35 mouse cellular contexts compared by ENCODE assay signal in genomic region chr15:78385564-78385963, GRCm38 (mm10). TPM values are rescaled to one million over a fixed set of nuclear protein-coding genes. Genes with fewer than 3 reads are reported as not detected.
DNase-seq lines count a peak whose midpoint lies in the region; ATAC-seq and TF ChIP-seq lines count a peak whose summit lies in the region.
"Had no signal": no experiment of that assay in that cellular context is flagged by ENCODE, and none has a peak within 500 bp of the region (broad histone marks: within the 10 kb centered on the region; RNA-seq: fewer than 3 reads in every experiment).

No protein-coding gene starts in this region.

- WGBS in hindbrain, postnatal 0 days, result 100% methylated on average over 1 of the region's 1 CpGs
- 84% methylated on average over 1 of the region's 1 CpGs for WGBS in hindbrain, embryonic 10.5 days
- WGBS in midbrain, postnatal 0 days, result 94% methylated on average over 1 of the region's 1 CpGs
- 94% methylated on average over 1 of the region's 1 CpGs for WGBS in midbrain, embryonic 14.5 days
- 90% methylated on average over 1 of the region's 1 CpGs for WGBS in liver, embryonic 11.5 days

- 0 out of 2 replicates have a peak, but pooled peaks cover 4% of the 10 kb centered on the region for H3K4me1 ChIP-seq in hindbrain, postnatal 0 days (ENCODE audit: insufficient read depth, low read length)
- 0 out of 2 replicates have a peak, but pooled peaks cover 9% of the 10 kb centered on the region for H3K4me1 ChIP-seq in hindbrain, embryonic 10.5 days (replicated peaks)
- H3K4me1 ChIP-seq in midbrain, postnatal 0 days (ENCODE audit: insufficient read depth, low read length), result no peaks in the 10 kb centered on the region
- H3K4me1 ChIP-seq in midbrain, embryonic 14.5 days (ENCODE audit: control insufficient read depth, insufficient read depth, low read length), result no peaks in the 10 kb centered on the region
- no peaks in the 10 kb centered on the region for H3K4me1 ChIP-seq in liver, embryonic 11.5 days (replicated peaks; ENCODE audit: control insufficient read depth, insufficient read depth, low read length)
- H3K4me1 ChIP-seq: heart, embryonic 10.5 days had no signal

- H3K36me3 ChIP-seq in hindbrain, postnatal 0 days (ENCODE audit: insufficient read depth, low read length), result no peaks in the 10 kb centered on the region
- H3K36me3 ChIP-seq in hindbrain, embryonic 10.5 days, result no peaks in the 10 kb centered on the region
- H3K36me3 ChIP-seq in midbrain, postnatal 0 days (ENCODE audit: insufficient read depth, low read length), result no peaks in the 10 kb centered on the region
- H3K36me3 ChIP-seq in midbrain, embryonic 14.5 days (ENCODE audit: control insufficient read depth, insufficient read depth, low read length), result no peaks in the 10 kb centered on the region
- no peaks in the 10 kb centered on the region for H3K36me3 ChIP-seq in liver, embryonic 11.5 days (ENCODE audit: control insufficient read depth, insufficient read depth, low read length)
- H3K36me3 ChIP-seq: forebrain, embryonic 10.5 days; heart, embryonic 10.5 days; heart, embryonic 13.5 days had no signal

- TF ChIP-seq CTCF in hindbrain, postnatal 0 days (IDR thresholded peaks at IDR 0.05; ENCODE audit: low read depth), result no peak
- TF ChIP-seq CTCF in midbrain, postnatal 0 days (IDR thresholded peaks at IDR 0.05), result no peak

- no peak overlapping the region for H3K9ac ChIP-seq in hindbrain, postnatal 0 days (replicated peaks; ENCODE audit: low read length)
- H3K9ac ChIP-seq in midbrain, postnatal 0 days (replicated peaks; ENCODE audit: low read length, poor library complexity, severe bottlenecking), result no peak overlapping the region
- H3K9ac ChIP-seq in midbrain, embryonic 14.5 days (replicated peaks; ENCODE audit: low read length), result no peak overlapping the region
- no peak overlapping the region for H3K9ac ChIP-seq in liver, embryonic 11.5 days (ENCODE audit: low read depth, low read length)
- H3K9ac ChIP-seq: forebrain, embryonic 13.5 days; heart, embryonic 13.5 days; hindbrain, embryonic 14.5 days had no signal

- no peak overlapping the region for H3K4me2 ChIP-seq in hindbrain, postnatal 0 days (ENCODE audit: low read depth, low read length)
- H3K4me2 ChIP-seq in midbrain, postnatal 0 days (ENCODE audit: low read depth, low read length, poor library complexity, severe bottlenecking), result no peak overlapping the region
- H3K4me2 ChIP-seq in midbrain, embryonic 14.5 days (ENCODE audit: low read length), result no peak overlapping the region
- no peak overlapping the region for H3K4me2 ChIP-seq in liver, embryonic 11.5 days
- H3K4me2 ChIP-seq: forebrain, embryonic 13.5 days; heart, embryonic 13.5 days; hindbrain, embryonic 14.5 days had no signal

- peak overlapping the region; percentile 82; the same call in 1 of the 2 replicates for H3K27ac ChIP-seq in hindbrain, postnatal 0 days
- H3K27ac ChIP-seq in hindbrain, embryonic 10.5 days, result no peak overlapping the region
- 0 out of 2 replicates have a peak overlapping the region, but pooled peaks have one; percentile 51 for H3K27ac ChIP-seq in midbrain, postnatal 0 days (ENCODE audit: low read depth, low read length)
- no peak overlapping the region for H3K27ac ChIP-seq in midbrain, embryonic 14.5 days (replicated peaks; ENCODE audit: low read depth, low read length)
- H3K27ac ChIP-seq in liver, embryonic 11.5 days (ENCODE audit: low read depth, low read length), result no peak overlapping the region
- H3K27ac ChIP-seq: forebrain, embryonic 10.5 days; forebrain, embryonic 13.5 days; heart, adult 2 months; heart, embryonic 10.5 days; heart, embryonic 13.5 days had no signal

- H3K9me3 ChIP-seq in hindbrain, postnatal 0 days (ENCODE audit: low read length), result no peaks in the 10 kb centered on the region
- no peaks in the 10 kb centered on the region for H3K9me3 ChIP-seq in hindbrain, embryonic 10.5 days
- H3K9me3 ChIP-seq in midbrain, postnatal 0 days (ENCODE audit: low read length), result no peaks in the 10 kb centered on the region
- H3K9me3 ChIP-seq in midbrain, embryonic 14.5 days (ENCODE audit: control insufficient read depth, low read length), result no peaks in the 10 kb centered on the region
- H3K9me3 ChIP-seq in liver, embryonic 11.5 days (ENCODE audit: control insufficient read depth, low read length), result no peaks in the 10 kb centered on the region
- H3K9me3 ChIP-seq: forebrain, embryonic 10.5 days; forebrain, embryonic 13.5 days; heart, embryonic 10.5 days; heart, embryonic 13.5 days had no signal

- no peak for ATAC-seq in hindbrain, postnatal 0 days
- no peak for ATAC-seq in midbrain, postnatal 0 days (ENCODE audit: low FRiP score)
- ATAC-seq in midbrain, embryonic 14.5 days (ENCODE audit: low FRiP score, low TSS enrichment), result no peak
- peak; percentile 55; the same call in 1 of the 2 replicates for ATAC-seq in common myeloid progenitor, adult 5-6 weeks (replicated peaks; ENCODE audit: low read depth, poor library complexity, severe bottlenecking)
- no peak for ATAC-seq in liver, embryonic 11.5 days (replicated peaks; ENCODE audit: low FRiP score)
- ATAC-seq: CD4-positive, CD25-positive, alpha-beta regulatory T cell, adult 4 months; forebrain, embryonic 13.5 days; forebrain, embryonic 16.5 days had no signal

- H3K27me3 ChIP-seq in hindbrain, postnatal 0 days (ENCODE audit: insufficient read depth, low read length), result no peaks in the 10 kb centered on the region
- 0 out of 2 replicates have a peak, but pooled peaks cover 4% of the 10 kb centered on the region for H3K27me3 ChIP-seq in hindbrain, embryonic 10.5 days (ENCODE audit: insufficient read depth, poor library complexity, severe bottlenecking)
- H3K27me3 ChIP-seq in midbrain, postnatal 0 days (ENCODE audit: insufficient read depth, low read length), result 0 out of 2 replicates have a peak, but pooled peaks cover 4% of the 10 kb centered on the region
- H3K27me3 ChIP-seq in midbrain, embryonic 14.5 days (ENCODE audit: control insufficient read depth, insufficient read depth, low read length), result no peaks in the 10 kb centered on the region
- no peaks in the 10 kb centered on the region for H3K27me3 ChIP-seq in liver, embryonic 11.5 days (replicated peaks; ENCODE audit: control insufficient read depth, insufficient read depth, low read length)
- H3K27me3 ChIP-seq: forebrain, embryonic 13.5 days had no signal

- no peak overlapping the region for H3K4me3 ChIP-seq in hindbrain, postnatal 0 days (ENCODE audit: low read length)
- H3K4me3 ChIP-seq in hindbrain, embryonic 10.5 days, result no peak overlapping the region
- no peak overlapping the region for H3K4me3 ChIP-seq in midbrain, postnatal 0 days (ENCODE audit: low read depth, low read length)
- no peak overlapping the region for H3K4me3 ChIP-seq in midbrain, embryonic 14.5 days (replicated peaks; ENCODE audit: low read depth, low read length)
- H3K4me3 ChIP-seq in liver, embryonic 11.5 days (ENCODE audit: low read depth, low read length), result no peak overlapping the region
- H3K4me3 ChIP-seq: forebrain, embryonic 10.5 days; forebrain, embryonic 13.5 days; heart, adult 2 months; heart, embryonic 10.5 days; heart, embryonic 13.5 days had no signal

- no peak for DNase-seq in hindbrain, postnatal 0 days (ENCODE audit: low spot score)
- DNase-seq in hindbrain, embryonic 10.5 days (ENCODE audit: low spot score), result no peak
- no peak for DNase-seq in midbrain, postnatal 0 days (ENCODE audit: low spot score)
- DNase-seq in midbrain, embryonic 14.5 days, result no peak
- DNase-seq in embryo, embryonic 9.5 days (ENCODE audit: extremely low spot score), result no peak
- DNase-seq in liver, embryonic 11.5 days (ENCODE audit: low spot score), result no peak
- DNase-seq: adrenal gland, adult 2 months; adrenal gland, postnatal 14 days; cerebellum, adult 11 months; cerebellum, adult 2 months; cerebellum, adult 9-11 months; cerebellum, postnatal 25 days; embryo, embryonic 11 days; gastrocnemius, postnatal 10 days; gastrocnemius, postnatal 36 days; heart, adult 2 months; heart, postnatal 14 days; heart, postnatal 4 days had no signal

RNA-seq across cellular contexts. Expression of gene Tex33, which starts 10.1 kb away (rescaled TPM):
- total RNA-seq in hindbrain, postnatal 0 days (2014; rRNA removed), result not detected in 2 replicates
- polyA plus RNA-seq in hindbrain, postnatal 0 days (2015; fragmentation: Nextera tagmentation; extraction: Ambion mirVana), result not detected in 2 replicates
- polyA plus RNA-seq in hindbrain, embryonic 10.5 days (2016; fragmentation: Nextera tagmentation; extraction: Ambion mirVana), result not detected in 2 replicates
- not detected in 2 replicates for total RNA-seq in midbrain, postnatal 0 days (2014; rRNA removed)
- polyA plus RNA-seq in midbrain, postnatal 0 days (2015; fragmentation: Nextera tagmentation; extraction: Ambion mirVana), result 0.16 TPM in 1 of 2 replicates, not detected in the other
- polyA plus RNA-seq in midbrain, embryonic 14.5 days (2014; fragmentation: Nextera tagmentation; extraction: Ambion mirVana), result not detected in 2 replicates
- total RNA-seq in common myeloid progenitor, adult 5-6 weeks (2017), result not detected in 2 replicates
- polyA plus RNA-seq in liver, embryonic 11.5 days (2014; fragmentation: Nextera tagmentation; extraction: Ambion mirVana), result not detected in 2 replicates
- total RNA-seq: adrenal gland, adult 2 months; adrenal gland, postnatal 14 days; adrenal gland, postnatal 4 days; gastrocnemius, adult 18-20 months; gastrocnemius, postnatal 10 days; gastrocnemius, postnatal 36 days; granulocyte monocyte progenitor cell, adult 5-6 weeks; heart, adult 2 months; heart, postnatal 14 days; heart, postnatal 4 days had no signal
- polyA plus RNA-seq: adrenal gland, adult 2 months; C2C12; CD4-positive, CD25-positive, alpha-beta regulatory T cell, adult 4 months; cerebellum, adult 2 months; cortical plate, adult 2 months; embryonic facial prominence, embryonic 11.5 days; embryonic facial prominence, embryonic 14.5 days; forebrain, embryonic 10.5 days; forebrain, embryonic 13.5 days; forebrain, embryonic 16.5 days; heart, embryonic 10.5 days; heart, embryonic 13.5 days; heart, embryonic 16.5 days; hindbrain, embryonic 14.5 days had no signal

RNA-seq across cellular contexts. Expression of gene Tst, which starts 20.1 kb away (rescaled TPM):
- total RNA-seq in hindbrain, postnatal 0 days (2014; rRNA removed), result 75.1 and 79.9 TPM in 2 replicates
- polyA plus RNA-seq in hindbrain, postnatal 0 days (2015; fragmentation: Nextera tagmentation; extraction: Ambion mirVana), result 64.4 and 67.0 TPM in 2 replicates
- polyA plus RNA-seq in hindbrain, embryonic 10.5 days (2016; fragmentation: Nextera tagmentation; extraction: Ambion mirVana), result 7.7 and 10.9 TPM in 2 replicates
- total RNA-seq in midbrain, postnatal 0 days (2014; rRNA removed), result 31.3 and 34.8 TPM in 2 replicates
- polyA plus RNA-seq in midbrain, postnatal 0 days (2015; fragmentation: Nextera tagmentation; extraction: Ambion mirVana), result 34.4 and 40.0 TPM in 2 replicates
- 11.8 and 15.2 TPM in 2 replicates for polyA plus RNA-seq in midbrain, embryonic 14.5 days (2014; fragmentation: Nextera tagmentation; extraction: Ambion mirVana)
- 7.3 and 11.1 TPM in 2 replicates for total RNA-seq in common myeloid progenitor, adult 5-6 weeks (2017)
- 95.3 and 98.9 TPM in 2 replicates for polyA plus RNA-seq in liver, embryonic 11.5 days (2014; fragmentation: Nextera tagmentation; extraction: Ambion mirVana)

RNA-seq across cellular contexts. Expression of gene Mpst, which starts 20.7 kb away (rescaled TPM):
- total RNA-seq in hindbrain, postnatal 0 days (2014; rRNA removed), result 95.4 and 114 TPM in 2 replicates
- polyA plus RNA-seq in hindbrain, postnatal 0 days (2015; fragmentation: Nextera tagmentation; extraction: Ambion mirVana), result 3.7 and 5.3 TPM in 2 replicates
- 1.4 and 1.5 TPM in 2 replicates for polyA plus RNA-seq in hindbrain, embryonic 10.5 days (2016; fragmentation: Nextera tagmentation; extraction: Ambion mirVana)
- 70.1 and 84.8 TPM in 2 replicates for total RNA-seq in midbrain, postnatal 0 days (2014; rRNA removed)
- 3.2 and 3.8 TPM in 2 replicates for polyA plus RNA-seq in midbrain, postnatal 0 days (2015; fragmentation: Nextera tagmentation; extraction: Ambion mirVana)
- polyA plus RNA-seq in midbrain, embryonic 14.5 days (2014; fragmentation: Nextera tagmentation; extraction: Ambion mirVana), result 4.7 and 6.6 TPM in 2 replicates
- total RNA-seq in common myeloid progenitor, adult 5-6 weeks (2017), result 22.9 and 45.3 TPM in 2 replicates
- polyA plus RNA-seq in liver, embryonic 11.5 days (2014; fragmentation: Nextera tagmentation; extraction: Ambion mirVana), result 5.1 TPM in 2 replicates

RNA-seq across cellular contexts. Expression of gene Kctd17, which starts 42.8 kb away (rescaled TPM):
- total RNA-seq in hindbrain, postnatal 0 days (2014; rRNA removed), result 144 and 155 TPM in 2 replicates
- 144 and 161 TPM in 2 replicates for polyA plus RNA-seq in hindbrain, postnatal 0 days (2015; fragmentation: Nextera tagmentation; extraction: Ambion mirVana)
- polyA plus RNA-seq in hindbrain, embryonic 10.5 days (2016; fragmentation: Nextera tagmentation; extraction: Ambion mirVana), result 66.4 and 73.5 TPM in 2 replicates
- 156 and 164 TPM in 2 replicates for total RNA-seq in midbrain, postnatal 0 days (2014; rRNA removed)
- 152 and 173 TPM in 2 replicates for polyA plus RNA-seq in midbrain, postnatal 0 days (2015; fragmentation: Nextera tagmentation; extraction: Ambion mirVana)
- polyA plus RNA-seq in midbrain, embryonic 14.5 days (2014; fragmentation: Nextera tagmentation; extraction: Ambion mirVana), result 120 and 154 TPM in 2 replicates
- 11.8 and 22.8 TPM in 2 replicates for total RNA-seq in common myeloid progenitor, adult 5-6 weeks (2017)
- polyA plus RNA-seq in liver, embryonic 11.5 days (2014; fragmentation: Nextera tagmentation; extraction: Ambion mirVana), result 17.1 and 19.2 TPM in 2 replicates
- total RNA-seq: MEL had no signal

Comparison
In these comparisons a context has a peak if more than half of its experiments do, and no peak if none do; other contexts are left out.
1. H3K27ac ChIP-seq: peak in hindbrain, postnatal 0 days (single experiment) and midbrain, postnatal 0 days (single experiment); none in hindbrain, embryonic 10.5 days (single experiment), midbrain, embryonic 14.5 days (single experiment) and liver, embryonic 11.5 days (single experiment).